Mouse (Mus musculus) T-helper 17 cell (primary cell): ENCODE results near the gene OR5BS1P.

ENCODE experiments used
- in situ Hi-C, 2 experiments: fragments of 300-600 bp; cut with MboI, MseI; formaldehyde crosslinking; loops; 1 replicate in 1 of 2; 2 replicates in 1 of 2; pipeline ENCODE4 v1.15.1; 2025; ENCODE audit warnings: high pct_unique_total_duplicates in 2 of 2

OR5BS1P gene

GRCm38 (mm10) chr15:98506253-98506957, 36.7 kb downstream of the OR5BS1P start:
- in situ Hi-C loops, result no loop called here

GRCm38 (mm10) chr15:98507321-98507720, 37.6 kb downstream of the OR5BS1P start:
- in situ Hi-C loops, result no loop called here

- in situ Hi-C loops, result no loop called here
Measured at GRCm38 (mm10) chr15:98509387-98509786, 39.7 kb downstream of the OR5BS1P start.

GRCm38 (mm10) chr15:98510438-98511385, 41.0 kb downstream of the OR5BS1P start:
- in situ Hi-C loops, result loop anchor here in 1 of 2 experiments (10.0 kb wide), 1 partner anchor 524 kb away; no protein-coding TSS in a partner anchor

GRCm38 (mm10) chr15:98511386-98511928, 41.8 kb downstream of the OR5BS1P start:
- in situ Hi-C loops, result loop anchor here in 1 of 2 experiments (10.0 kb wide), 1 partner anchor 523 kb away; no protein-coding TSS in a partner anchor

GRCm38 (mm10) chr15:98512232-98512631, 42.5 kb downstream of the OR5BS1P start:
- in situ Hi-C loops, result loop anchor here in 1 of 2 experiments (10.0 kb wide), 1 partner anchor 523 kb away; no protein-coding TSS in a partner anchor

- in situ Hi-C loops, result loop anchor here in 1 of 2 experiments (10.0 kb wide), 1 partner anchor 522 kb away; no protein-coding TSS in a partner anchor
Measured at GRCm38 (mm10) chr15:98512799-98513321, 43.2 kb downstream of the OR5BS1P start.

GRCm38 (mm10) chr15:98513676-98514075, 44.0 kb downstream of the OR5BS1P start:
- in situ Hi-C loops, result loop anchor here in 1 of 2 experiments (10.0 kb wide), 1 partner anchor 521 kb away; no protein-coding TSS in a partner anchor

- in situ Hi-C loops, result loop anchor here in 1 of 2 experiments (10.0 kb wide), 1 partner anchor 521 kb away; no protein-coding TSS in a partner anchor
Measured at GRCm38 (mm10) chr15:98514146-98514545, 44.5 kb downstream of the OR5BS1P start.

GRCm38 (mm10) chr15:98514845-98515244, 45.1 kb downstream of the OR5BS1P start:
- in situ Hi-C loops, result loop anchor here in 1 of 2 experiments (10.0 kb wide), 1 partner anchor 520 kb away; no protein-coding TSS in a partner anchor

- in situ Hi-C loops, result loop anchor here in 1 of 2 experiments (10.0 kb wide), 1 partner anchor 517 kb away; no protein-coding TSS in a partner anchor
Measured at GRCm38 (mm10) chr15:98517380-98518355, 48.0 kb downstream of the OR5BS1P start.

- in situ Hi-C loops, result no loop called here
Measured at GRCm38 (mm10) chr15:98521245-98521644, 51.5 kb downstream of the OR5BS1P start.

- in situ Hi-C loops, result no loop called here
Measured at GRCm38 (mm10) chr15:98526057-98526456, 56.4 kb downstream of the OR5BS1P start.

GRCm38 (mm10) chr15:98527056-98527771, 57.5 kb downstream of the OR5BS1P start:
- in situ Hi-C loops, result no loop called here

- in situ Hi-C loops, result no loop called here
Measured at GRCm38 (mm10) chr15:98528066-98528563, 58.4 kb downstream of the OR5BS1P start.
